Mouse (Mus musculus) kidney, adult 10 weeks (tissue): ENCODE data around the gene Pim1. TPM values are rescaled to one million over a fixed set of nuclear protein-coding genes. Genes with fewer than 3 reads are reported as not detected.

Experiments
- polyA plus RNA-seq: library from polyadenylated mRNA; stranded (reverse); fragments of 350-450 nt; fragmentation: Illumina TruSeq; extraction: RNeasy Lipid Tissue Mini Kit (QIAGEN cat#74804); gene quantifications from one replicate; pipeline ENCODE4 v1.2.3, GENCODE M21; 2014; ENCODE audit warnings: low read depth, low replicate concordance

Pim1 gene
- polyA plus RNA-seq: 9.3 TPM

GRCm38 (mm10) chr17:29490713-29491581, at the start of gene Pim1:
Pim1 (plus strand) TSS chr17:29490753.

Other genes starting within 250 kb of the Pim1 start
- gene Ppil1, start 226.6 kb upstream of the Pim1 start, polyA plus RNA-seq: 13.6 TPM
- gene BC004004, start 222.0 kb upstream of the Pim1 start, polyA plus RNA-seq: 187 TPM
- gene Pi16, start 173.1 kb upstream of the Pim1 start, polyA plus RNA-seq: not detected
- gene Mtch1, start 142.8 kb upstream of the Pim1 start, polyA plus RNA-seq: 11.2 TPM
- 0.28 TPM for gene Fgd2, start 129.8 kb upstream of the Pim1 start, polyA plus RNA-seq
- gene Gm17657, start 58.9 kb downstream of the Pim1 start, polyA plus RNA-seq: not detected
- gene Tbc1d22b, start 59.0 kb downstream of the Pim1 start, polyA plus RNA-seq: 3.7 TPM
- not detected for gene Tmem217, start 61.6 kb downstream of the Pim1 start, polyA plus RNA-seq
- gene Rnf8, start 124.0 kb downstream of the Pim1 start, polyA plus RNA-seq: 20.2 TPM
- gene Gm28043, start 124.1 kb downstream of the Pim1 start, polyA plus RNA-seq: 0.61 TPM
- gene Cmtr1, start 169.8 kb downstream of the Pim1 start, polyA plus RNA-seq: 9.9 TPM
- gene Ccdc167, start 226.3 kb downstream of the Pim1 start, polyA plus RNA-seq: 4.5 TPM